Mouse (Mus musculus) kidney, adult 2 months (tissue): ENCODE measurements around the gene Cftr. TPM values are rescaled to one million over a fixed set of nuclear protein-coding genes. Genes with fewer than 3 reads are reported as not detected.

Experiments used
- DNase-seq: peaks from one replicate; pipeline ENCODE4 v3.0.0; 2021
- H3K27ac ChIP-seq: fragments of 200-500 bp; 2 replicates; pipeline ENCODE4 v1.5.1; 2012; ENCODE audit warnings: low read depth, low read length, control low read depth, inconsistent platforms; ENCODE audit not compliant: insufficient read depth
- H3K27me3 ChIP-seq: fragments of 200-500 bp; replicated peaks from 2 replicates; pipeline ENCODE4 v1.6.1; 2012; ENCODE audit warnings: mild to moderate bottlenecking, moderate library complexity, low read length, inconsistent platforms; ENCODE audit not compliant: control insufficient read depth, insufficient read depth
- H3K36me3 ChIP-seq: fragments of 200-500 bp; 2 replicates; pipeline ENCODE4 v1.6.1; 2012; ENCODE audit warnings: mild to moderate bottlenecking, moderate library complexity, low read length, inconsistent platforms; ENCODE audit not compliant: control insufficient read depth, insufficient read depth
- H3K4me1 ChIP-seq: fragments of 200-500 bp; 2 replicates; pipeline ENCODE4 v1.6.1; 2011; ENCODE audit warnings: low read length; ENCODE audit not compliant: control insufficient read depth, insufficient read depth
- H3K4me3 ChIP-seq: fragments of 200-500 bp; 2 replicates; pipeline ENCODE4 v1.5.1; 2011; ENCODE audit warnings: mild to moderate bottlenecking, low read depth, low read length, control low read depth; ENCODE audit not compliant: insufficient read depth
- CTCF ChIP-seq: fragments of 200-500 bp; conservative IDR thresholded peaks from 2 replicates; pipeline ENCODE4 v1.5.1; 2011; ENCODE audit warnings: low read depth, mild to moderate bottlenecking, control low read depth, low read length, moderate library complexity, mixed read lengths; ENCODE audit not compliant: insufficient read depth, insufficient read length
- POLR2A ChIP-seq: fragments of 200-500 bp; IDR thresholded peaks from one replicate; pipeline ENCODE4 v1.6.1; 2011; ENCODE audit warnings: low read depth, low read length, control low read depth
- WGBS: fragments of 180-500 bp; shearing (Covaris S2); methylation state at CpG from one replicate; pipeline ENCODE4 v1.1.7; 2018; 5-methylcytosine and 5-hydroxymethylcytosine counted together
- polyA plus RNA-seq: library from polyadenylated mRNA; depleted of rRNA; stranded (reverse); fragments of >200 nt; gene quantifications from 2 replicates; pipeline ENCODE4 v1.2.3, GENCODE M21; 2012; rRNA removed

Cftr gene
- 0.62 and 0.72 TPM in 2 replicates for polyA plus RNA-seq

- Histone ChIP-seq H3K36me3 (no peaks in the 10 kb centered on the region), H3K27ac (no peak within 1 kb of the TSS), H3K4me1 (no peaks in the 10 kb centered on the region), H3K27me3 (no peaks in the 10 kb centered on the region), H3K4me3 (peak within 1 kb of the TSS; percentile 60)
- 1% methylated on average over 32 of the region's 45 CpGs for WGBS
- DNase-seq, result peak; percentile 30
- TF ChIP-seq CTCF (no peak), POLR2A (no peak)
Observed at GRCm38 (mm10) chr6:18170311-18170922, at the start of gene Cftr. Gene Cftr (plus strand): TSS chr6:18170687.

GRCm38 (mm10) chr6:18127206-18127983 is 43.1 kb upstream of the Cftr start:
- peak; percentile 29 for DNase-seq
- no peaks in the 10 kb centered on the region for H3K4me1 ChIP-seq
- no peak overlapping the region for H3K4me3 ChIP-seq
- no peaks in the 10 kb centered on the region for H3K36me3 ChIP-seq
- TF ChIP-seq POLR2A, result no peak
- no peak for TF ChIP-seq CTCF
- no peaks in the 10 kb centered on the region for H3K27me3 ChIP-seq
- no peak overlapping the region for H3K27ac ChIP-seq
- 46% methylated on average over 2 of the region's 2 CpGs for WGBS

- no peaks in the 10 kb centered on the region for H3K36me3 ChIP-seq
- no peak overlapping the region for H3K4me3 ChIP-seq
- no peak for DNase-seq
- no peaks in the 10 kb centered on the region for H3K27me3 ChIP-seq
- no peak overlapping the region for H3K27ac ChIP-seq
- no peak for TF ChIP-seq CTCF
- no peak for TF ChIP-seq POLR2A
- 58% methylated on average over 4 of the region's 4 CpGs for WGBS
- H3K4me1 ChIP-seq, result no peaks in the 10 kb centered on the region
Observed at GRCm38 (mm10) chr6:18128059-18128458, 42.4 kb upstream of the Cftr start.

GRCm38 (mm10) chr6:18135246-18135645 is 35.2 kb upstream of the Cftr start:
- no peak for TF ChIP-seq POLR2A
- TF ChIP-seq CTCF, result no peak
- H3K4me1 ChIP-seq, result no peaks in the 10 kb centered on the region
- 18% methylated on average over 1 of the region's 1 CpGs for WGBS
- H3K27ac ChIP-seq, result no peak overlapping the region
- H3K27me3 ChIP-seq, result no peaks in the 10 kb centered on the region
- DNase-seq, result no peak
- H3K36me3 ChIP-seq, result no peaks in the 10 kb centered on the region
- H3K4me3 ChIP-seq, result no peak overlapping the region

- H3K27ac ChIP-seq, result no peak overlapping the region
- no peaks in the 10 kb centered on the region for H3K27me3 ChIP-seq
- 49% methylated on average over 4 of the region's 4 CpGs for WGBS
- H3K4me3 ChIP-seq, result no peak overlapping the region
- no peak for TF ChIP-seq POLR2A
- TF ChIP-seq CTCF, result no peak
- peak; percentile 52 for DNase-seq
- H3K4me1 ChIP-seq, result no peaks in the 10 kb centered on the region
- no peaks in the 10 kb centered on the region for H3K36me3 ChIP-seq
Observed at GRCm38 (mm10) chr6:18153031-18153430, 17.5 kb upstream of the Cftr start.

GRCm38 (mm10) chr6:18169618-18170017 is 869 bp upstream of the Cftr start:
- no peak overlapping the region for H3K4me3 ChIP-seq
- TF ChIP-seq CTCF, result no peak
- TF ChIP-seq POLR2A, result no peak
- H3K36me3 ChIP-seq, result no peaks in the 10 kb centered on the region
- H3K27ac ChIP-seq, result no peak overlapping the region
- 88% methylated on average over 1 of the region's 1 CpGs for WGBS
- no peaks in the 10 kb centered on the region for H3K4me1 ChIP-seq
- no peaks in the 10 kb centered on the region for H3K27me3 ChIP-seq
- DNase-seq, result no peak

- WGBS, result 42% methylated on average over 8 of the region's 8 CpGs
- no peak overlapping the region for H3K27ac ChIP-seq
- H3K4me3 ChIP-seq, result peak overlapping the region; percentile 28; the same call in 1 of the 2 replicates
- H3K27me3 ChIP-seq, result no peaks in the 10 kb centered on the region
- DNase-seq, result peak; percentile 61
- peak; percentile 46; the same call in 1 of the 2 replicates for TF ChIP-seq CTCF
- no peak for TF ChIP-seq POLR2A
- no peaks in the 10 kb centered on the region for H3K36me3 ChIP-seq
- H3K4me1 ChIP-seq, result no peaks in the 10 kb centered on the region
Observed at GRCm38 (mm10) chr6:18171614-18172013, 1.1 kb downstream of the Cftr start.
